Mouse (Mus musculus): Measurements from ENCODE around the gene Coro2b. TPM values are rescaled to one million over a fixed set of nuclear protein-coding genes. Genes with fewer than 3 reads are reported as not detected.

Gene Coro2b
- total RNA-seq (2023), result 1 to 10 TPM in 1 of 2 experiments, under 1 TPM in 1; 0.91 to 1.8 TPM

GRCm38 (mm10) chr9:62536655-62537631 lies at the start of gene Coro2b:
Coro2b (minus strand) TSS chr9:62537044.

Other genes starting within 250 kb of the Coro2b start
- 100 to 1,000 TPM; 307 to 372 TPM for gene Anp32a, start 195.8 kb downstream of the Coro2b start, total RNA-seq (2023)
- gene Itga11, start 140.8 kb upstream of the Coro2b start, total RNA-seq (2023), result not detected

All from monocyte, adult 59 days (primary cell).